Mouse (Mus musculus) frontal cortex, postnatal 25 days (tissue): ENCODE measurements around the gene Arfgap3.
"Not testable (repeated sequence)": the region's sequence is repeated elsewhere in the genome, so short reads cannot be mapped to it uniquely, and the experiment has no call there.

ENCODE experiments used
- DNase-seq, 2 experiments: peaks; one replicate each; pipeline ENCODE4 v3.0.0; 2022; ENCODE audit warnings: low spot score in 2 of 2

Arfgap3 gene

DNA sequence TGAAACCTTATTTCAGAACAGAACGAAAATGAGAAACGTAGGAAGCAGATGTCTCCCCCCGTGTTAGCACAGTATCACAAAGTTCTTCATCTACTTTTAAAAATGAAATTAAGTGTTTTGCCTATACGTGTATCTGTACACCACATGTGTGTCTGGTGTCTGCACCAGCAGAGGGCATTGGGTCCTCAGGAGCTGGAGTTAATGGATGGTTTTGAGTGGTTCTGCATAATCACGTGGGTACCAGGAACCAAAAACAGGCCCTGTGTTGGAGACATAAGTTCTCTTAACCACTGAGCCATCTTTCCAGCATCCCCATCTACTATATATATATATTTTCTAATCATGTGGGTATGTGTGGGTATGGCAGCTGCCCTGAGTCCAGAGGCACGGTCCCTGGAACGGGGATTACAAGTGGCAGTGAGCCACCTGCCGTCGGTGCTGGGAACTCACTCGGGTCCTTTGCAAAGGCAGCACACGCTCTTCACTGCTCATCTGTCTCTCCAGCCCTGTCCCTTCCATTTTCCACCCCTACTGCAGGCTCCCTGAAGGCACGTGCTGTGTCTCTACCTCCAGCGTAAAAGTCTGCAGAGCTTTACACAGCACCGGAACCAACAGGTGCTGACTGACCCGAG is 4.0 kb downstream of the Arfgap3 start:
- DNase-seq, result no peak

DNA sequence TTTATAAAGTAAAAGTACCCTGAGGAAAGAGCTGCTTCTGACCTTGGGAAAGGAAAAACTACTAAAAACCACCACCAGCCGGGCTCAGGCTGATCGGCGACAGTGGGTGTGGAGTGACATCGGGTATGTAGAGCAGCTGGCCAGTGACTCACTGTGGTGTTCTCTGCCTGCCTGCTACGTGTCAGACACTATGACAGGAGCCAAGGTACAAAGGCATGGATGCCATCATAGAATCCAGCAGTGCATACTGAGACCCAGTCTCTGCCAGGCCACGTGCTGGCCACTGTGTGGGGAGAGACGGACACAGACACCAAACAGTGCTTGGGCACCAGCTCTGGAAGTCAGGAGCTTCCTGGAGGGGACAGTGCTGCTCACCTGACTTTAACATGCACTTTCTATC is 5.1 kb downstream of the Arfgap3 start:
- no peak for DNase-seq

DNA sequence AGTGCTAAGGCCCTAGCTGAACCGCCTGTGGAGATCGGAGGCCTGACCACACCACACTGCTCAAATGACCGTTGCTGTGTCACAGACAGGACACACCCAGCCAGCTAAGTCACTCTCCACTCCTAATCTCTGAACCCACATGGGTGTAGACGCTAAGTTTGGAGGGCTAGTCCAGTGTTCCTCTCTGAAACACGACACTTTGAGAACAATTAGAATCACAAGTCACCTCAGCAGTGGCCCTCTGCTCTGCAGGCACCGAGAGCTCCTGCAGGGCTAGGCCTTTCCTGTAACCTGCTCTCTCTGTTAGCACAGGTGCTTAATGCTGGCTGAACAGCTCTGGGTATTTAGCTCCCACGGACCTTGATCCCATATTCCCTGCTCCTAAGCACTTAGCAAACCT is 5.9 kb downstream of the Arfgap3 start:
- no peak for DNase-seq

DNA sequence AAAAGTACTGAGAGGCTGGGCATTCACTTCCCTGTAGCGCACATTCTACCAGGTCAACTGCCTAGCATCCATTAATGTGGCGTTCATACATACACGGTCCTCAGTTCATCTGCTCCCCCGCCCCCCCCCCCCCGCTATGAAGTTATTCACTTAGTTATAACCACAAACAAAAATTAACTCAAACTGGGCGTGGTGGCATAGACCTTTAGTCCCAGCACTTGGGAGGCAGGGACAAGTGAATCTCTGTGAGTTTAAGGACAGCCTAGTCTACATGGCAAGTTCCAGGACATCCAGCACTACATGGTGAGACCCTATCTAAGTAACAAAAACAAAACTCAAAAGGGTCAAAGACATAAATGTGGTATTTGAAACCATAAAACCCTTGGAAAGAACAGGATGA is 11.1 kb downstream of the Arfgap3 start:
- no peak for DNase-seq

DNA sequence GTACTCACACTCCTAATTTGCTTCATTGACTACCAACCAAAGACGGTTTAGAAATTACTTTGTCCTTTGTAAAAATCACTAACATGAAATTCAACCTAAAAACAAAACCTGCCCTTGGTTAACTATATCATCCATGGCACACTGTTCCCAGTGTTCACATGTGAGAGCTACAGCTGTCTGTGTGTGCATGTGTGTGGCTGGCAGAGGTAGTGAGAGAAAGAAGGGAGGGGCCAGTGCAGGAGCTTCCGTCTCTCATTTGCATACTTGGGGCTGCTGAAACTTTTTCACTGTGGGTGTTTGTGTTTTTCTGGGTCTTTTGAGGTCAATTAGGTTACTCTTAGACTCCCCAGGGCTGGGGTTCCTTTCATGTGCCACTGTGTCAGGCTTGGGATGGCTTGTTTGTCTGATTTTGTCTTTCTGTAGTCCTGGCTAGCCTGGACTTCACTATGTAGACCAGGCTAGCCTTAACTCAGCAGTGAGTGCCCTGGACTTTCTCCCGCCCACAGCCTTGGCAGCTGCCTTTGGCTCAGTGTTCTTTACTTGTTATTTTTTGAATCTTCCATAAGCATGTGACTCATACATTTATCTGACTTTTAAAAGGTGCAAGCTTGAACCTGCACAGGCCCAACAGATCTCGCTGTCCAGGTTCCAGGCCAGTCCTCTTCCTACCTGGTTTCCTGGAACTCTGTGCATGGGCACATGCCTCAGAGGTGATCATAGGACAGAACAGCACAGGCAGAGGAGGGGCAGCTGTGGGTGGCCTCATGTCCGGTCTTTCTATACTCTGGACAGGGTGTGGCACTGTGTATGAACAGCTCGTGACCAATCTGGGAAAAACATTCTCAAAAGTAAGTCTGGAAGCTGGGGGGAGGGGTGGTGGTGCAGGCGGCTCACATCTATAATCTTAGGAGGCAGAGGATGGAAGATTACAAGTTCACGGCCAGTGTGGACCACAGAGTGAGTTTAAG is 11.9 kb downstream of the Arfgap3 start:
- DNase-seq, result no peak

DNA sequence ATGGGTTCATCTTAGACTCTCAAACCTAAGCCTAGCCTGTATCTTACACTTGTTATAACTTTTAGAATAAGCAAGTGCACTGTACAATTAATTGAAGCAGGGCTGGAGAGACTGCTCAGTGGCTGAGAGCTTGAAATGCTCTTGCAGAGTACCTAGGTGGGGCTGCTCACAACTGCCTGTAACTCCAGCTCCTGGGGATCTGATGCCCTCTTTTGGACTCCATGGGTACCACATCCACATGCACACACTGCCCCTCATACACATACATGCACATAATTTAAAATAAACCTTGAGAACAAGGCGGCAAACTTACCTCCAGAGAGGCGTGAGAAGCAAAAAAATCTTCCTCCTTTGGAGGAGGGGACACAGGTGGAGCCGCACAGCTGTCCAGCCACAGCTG is 17.7 kb downstream of the Arfgap3 start:
- DNase-seq, result no peak

DNA sequence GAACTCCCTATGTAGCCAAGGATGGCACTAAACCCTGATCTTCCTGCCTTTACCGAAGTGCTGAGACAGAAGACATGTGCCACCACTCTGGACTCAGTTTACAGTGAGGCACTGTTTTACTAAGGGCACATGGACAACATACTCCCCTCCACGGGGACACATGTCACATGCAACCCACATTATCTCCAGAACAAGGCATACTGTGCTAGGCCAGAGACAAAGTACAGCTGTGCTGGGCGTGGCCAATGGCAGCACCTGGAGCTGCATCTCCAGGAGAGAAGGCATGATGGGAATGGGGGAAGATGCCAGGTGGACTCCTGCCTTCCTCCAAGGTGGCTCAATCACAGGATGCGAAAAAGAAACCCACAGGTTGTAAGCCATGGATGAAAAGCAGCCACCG is 21.1 kb downstream of the Arfgap3 start:
- DNase-seq, result no peak

DNA sequence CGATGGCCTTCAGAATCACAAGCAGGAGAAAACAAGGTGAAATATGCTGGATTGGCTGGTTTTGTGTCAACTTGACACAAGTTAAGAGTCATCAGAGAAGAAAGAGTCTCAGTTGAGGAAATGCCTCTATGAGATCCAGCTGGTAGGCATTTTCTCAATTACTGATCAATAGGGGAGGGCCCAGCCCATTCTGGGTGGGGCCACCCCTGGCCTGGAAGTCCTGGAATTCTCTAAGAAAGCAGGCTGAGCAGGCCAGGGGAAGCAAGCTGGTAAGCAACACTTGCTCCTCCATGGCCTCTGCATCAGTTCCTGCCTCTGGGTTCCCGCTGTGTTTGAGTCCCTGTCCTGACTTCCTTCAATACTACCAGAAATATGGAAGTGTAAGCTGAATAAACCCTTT is 27.0 kb downstream of the Arfgap3 start:
- DNase-seq, result no peak

DNA sequence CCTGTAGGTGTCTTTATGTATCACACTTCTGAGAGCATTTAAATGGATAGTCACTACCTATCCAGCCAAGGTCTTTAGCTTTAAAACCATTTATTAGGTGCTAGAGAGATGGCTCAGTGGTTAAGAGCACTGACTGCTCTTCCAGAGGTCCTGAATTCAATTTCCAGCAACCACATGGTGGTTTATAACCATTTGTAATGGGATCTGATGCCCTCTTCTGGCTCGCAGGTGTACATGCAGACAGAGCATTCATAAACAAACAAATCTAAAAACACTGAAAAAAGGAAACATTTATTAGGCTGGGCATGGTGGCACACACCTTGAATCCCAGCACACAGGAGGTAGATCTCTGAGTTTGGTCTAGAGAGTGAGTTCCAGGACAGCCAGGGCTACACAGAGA is 35.1 kb downstream of the Arfgap3 start:
- DNase-seq, result no peak

DNA sequence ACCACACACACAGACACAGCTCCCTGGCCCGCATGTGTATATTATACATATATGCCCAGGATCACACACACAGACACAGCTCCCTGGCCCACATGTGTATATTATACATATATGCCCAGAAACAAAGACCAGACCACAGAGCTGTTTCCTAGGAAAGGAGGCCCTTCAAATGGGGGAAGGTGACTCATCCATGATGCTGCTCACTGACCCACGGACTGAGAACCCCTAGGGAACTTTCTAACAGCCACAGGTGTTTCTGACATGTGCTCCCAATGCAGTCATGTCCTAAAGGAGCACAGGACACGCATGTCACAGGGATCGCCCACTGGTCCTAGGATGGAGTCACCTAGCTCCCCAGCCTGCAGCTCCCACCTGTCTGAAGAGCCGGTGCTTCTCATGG is 40.2 kb downstream of the Arfgap3 start:
- DNase-seq, result no peak

DNA sequence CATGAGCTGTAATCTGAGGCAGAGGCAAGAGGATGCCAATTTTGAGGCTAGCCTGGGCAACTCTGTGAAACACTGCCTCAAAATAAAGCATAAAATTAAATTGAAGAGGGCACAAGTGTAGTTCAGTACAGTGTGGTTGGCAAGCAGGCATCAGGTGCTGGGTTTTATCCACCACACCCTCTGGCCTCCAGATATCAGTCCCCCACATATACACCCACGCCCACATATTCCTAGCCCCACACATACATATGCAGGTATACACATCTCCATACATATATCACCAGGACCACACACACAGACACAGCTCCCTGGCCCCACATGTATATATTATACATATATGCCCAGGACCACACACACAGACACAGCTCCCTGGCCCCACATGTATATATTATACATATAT is 41.3 kb downstream of the Arfgap3 start:
- not testable (repeated sequence) for DNase-seq

DNA sequence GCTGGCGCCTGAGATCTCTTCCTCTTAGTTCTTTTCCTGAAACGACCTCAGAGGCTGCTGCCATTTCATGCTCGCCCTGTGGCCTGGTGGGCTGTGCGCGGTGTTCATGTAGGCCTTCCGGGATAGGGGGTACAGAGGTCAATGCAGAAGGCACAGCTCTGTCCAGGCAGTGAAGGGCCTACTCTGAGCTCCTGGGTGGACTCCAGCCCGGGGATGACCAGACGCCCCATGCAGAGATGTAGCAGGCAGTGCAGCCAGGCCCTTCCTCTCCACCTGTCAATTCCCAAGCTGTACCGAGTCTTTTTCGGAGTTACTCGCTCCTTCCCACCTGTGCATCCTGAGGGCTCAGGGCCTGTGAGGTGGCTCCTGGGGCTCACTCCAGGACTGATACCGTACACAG is 43.9 kb downstream of the Arfgap3 start:
- DNase-seq, result no peak

DNA sequence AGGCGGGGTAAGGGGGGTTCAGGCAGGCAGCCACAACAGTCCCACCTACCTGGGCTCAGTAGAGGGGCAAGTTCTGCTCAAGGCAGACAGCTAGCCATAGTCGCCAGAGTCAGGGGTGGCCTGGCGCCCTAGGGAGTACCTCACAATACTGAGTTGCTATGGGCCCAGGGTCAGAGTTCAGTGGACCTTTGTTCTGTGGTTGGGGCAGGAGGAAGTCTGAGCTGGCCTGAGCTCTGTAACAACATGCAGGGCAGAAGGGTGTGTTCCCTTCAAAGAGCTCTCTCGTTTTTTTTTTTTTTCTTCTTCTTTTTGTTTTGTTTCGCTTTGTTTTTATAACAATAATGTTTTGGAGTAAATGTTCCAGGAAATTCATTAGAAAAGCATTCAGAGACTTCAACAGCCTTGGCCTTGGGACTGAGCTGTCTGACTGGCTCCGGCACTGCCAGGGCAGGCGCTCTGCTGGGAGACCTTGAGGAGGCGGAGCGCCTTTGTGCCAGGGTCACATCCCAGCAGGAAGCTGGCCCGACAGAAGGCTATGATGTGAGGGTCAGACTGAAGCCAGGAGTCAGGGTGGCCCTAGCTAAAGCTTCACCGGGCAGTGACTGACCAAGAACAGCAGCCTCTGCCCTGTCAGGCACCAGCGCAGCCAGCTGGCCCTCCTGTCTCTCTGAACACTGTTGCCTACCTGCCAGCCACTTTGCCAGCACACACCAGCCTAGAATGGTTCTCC is 44.7 kb downstream of the Arfgap3 start:
- no peak for DNase-seq

DNA sequence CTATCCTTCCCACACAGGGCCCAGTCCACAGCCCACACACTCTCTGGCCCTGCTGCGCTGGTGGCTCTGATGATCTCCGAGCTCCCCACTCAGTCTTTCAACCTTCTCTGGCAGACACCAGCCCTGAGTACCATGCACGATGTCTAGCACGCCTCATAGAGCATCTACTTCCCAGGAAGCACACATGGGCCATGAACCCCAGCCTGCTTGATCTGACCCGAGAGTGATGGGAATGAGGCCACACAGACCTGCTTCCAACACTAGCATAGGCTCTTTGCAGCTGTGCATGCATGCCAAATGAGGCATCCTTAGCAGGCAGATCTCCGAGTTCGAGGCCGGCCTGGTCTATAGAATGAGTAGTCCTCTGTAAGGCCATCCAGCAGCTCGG is 45.2 kb downstream of the Arfgap3 start:
- DNase-seq, result no peak

DNA sequence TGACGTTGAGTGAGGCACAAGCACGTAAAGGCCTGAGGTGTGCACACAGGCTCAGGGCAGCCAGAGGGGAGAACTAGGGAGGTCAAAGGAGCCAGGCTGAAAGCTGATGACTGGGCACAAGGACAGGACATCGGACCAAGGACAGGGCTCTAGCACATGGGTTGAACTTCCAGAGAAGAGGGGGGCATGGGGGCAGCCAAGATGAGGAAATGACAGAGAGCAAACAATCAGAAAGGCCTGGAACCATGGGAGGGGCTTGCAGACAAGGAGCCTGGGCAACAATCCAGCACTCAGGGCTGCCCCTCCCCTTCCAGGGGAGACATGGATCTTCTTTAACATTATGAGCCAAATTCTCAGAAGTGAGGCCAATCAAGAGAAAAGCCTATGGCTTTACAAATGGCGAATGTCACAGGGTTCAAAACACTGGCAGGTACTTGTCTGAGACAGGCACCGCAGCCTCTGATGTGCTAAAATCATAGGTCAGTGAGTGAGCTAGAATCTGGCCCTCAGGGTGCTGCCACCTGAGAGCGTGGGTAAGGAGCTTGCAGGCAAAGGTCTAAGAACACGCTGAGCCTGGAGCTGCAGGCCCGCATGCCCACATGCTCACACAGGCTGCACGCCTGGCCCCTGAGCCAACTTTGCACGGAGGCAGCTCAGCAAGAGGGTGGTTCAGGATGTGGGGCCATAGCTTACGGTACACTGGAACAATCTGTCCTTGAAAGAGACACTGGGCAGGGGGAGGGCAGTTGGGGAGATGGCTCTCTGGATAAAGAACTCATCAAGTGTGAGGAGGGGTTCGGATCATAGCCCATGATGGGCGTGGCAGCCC is 46.2 kb downstream of the Arfgap3 start:
- DNase-seq, result no peak

DNA sequence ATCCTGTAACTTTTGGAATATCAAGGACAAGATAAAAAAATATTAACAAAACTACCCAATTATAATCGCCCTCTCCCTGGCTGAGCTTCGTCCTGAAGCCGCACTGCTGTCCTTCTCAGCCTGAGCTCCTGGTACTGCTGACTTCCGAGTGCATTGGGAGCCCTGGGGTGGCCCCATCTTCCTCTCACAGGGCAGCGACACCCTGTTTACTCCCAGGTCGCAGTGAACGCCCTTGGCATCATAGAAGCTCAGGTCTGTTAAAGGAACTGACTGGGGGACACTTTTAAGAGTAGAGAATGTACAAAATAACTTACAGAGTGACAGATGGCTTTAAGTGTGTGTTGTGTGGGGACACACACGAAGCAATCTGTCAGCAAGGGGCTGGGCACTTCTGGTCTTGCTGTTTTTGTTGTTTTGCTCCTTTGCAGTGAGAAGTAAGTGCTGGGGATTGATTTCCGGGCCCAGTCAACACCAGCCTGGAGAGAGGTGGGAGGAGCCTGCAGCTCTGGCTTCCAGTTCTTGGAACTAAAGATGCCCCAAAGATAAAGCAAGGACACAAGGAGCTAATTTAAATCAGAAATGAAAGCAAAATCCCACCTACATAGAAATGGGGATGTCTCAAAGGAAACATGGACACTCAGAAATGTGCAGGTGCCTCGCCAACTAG is 50.0 kb downstream of the Arfgap3 start:
- DNase-seq, result no peak

DNA sequence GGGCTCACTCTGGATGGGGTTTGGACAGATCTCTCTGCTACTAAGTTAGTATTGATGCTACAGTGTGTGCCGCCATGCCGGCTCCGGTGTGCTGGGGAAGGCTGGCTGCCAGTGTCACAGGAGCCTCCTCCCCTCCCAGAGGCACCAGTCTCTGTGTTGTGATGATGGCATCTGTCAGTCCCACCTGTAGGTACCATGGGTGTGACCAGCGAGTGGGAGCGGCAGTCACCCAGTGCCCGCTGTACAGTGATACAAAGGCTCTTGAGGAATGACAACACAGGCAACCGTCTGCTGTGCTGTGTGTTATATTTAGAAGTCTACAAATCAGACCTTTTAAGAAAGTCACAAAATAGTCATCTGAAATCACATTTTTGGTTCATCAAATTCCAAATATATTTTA is 50.6 kb downstream of the Arfgap3 start:
- no peak for DNase-seq

DNA sequence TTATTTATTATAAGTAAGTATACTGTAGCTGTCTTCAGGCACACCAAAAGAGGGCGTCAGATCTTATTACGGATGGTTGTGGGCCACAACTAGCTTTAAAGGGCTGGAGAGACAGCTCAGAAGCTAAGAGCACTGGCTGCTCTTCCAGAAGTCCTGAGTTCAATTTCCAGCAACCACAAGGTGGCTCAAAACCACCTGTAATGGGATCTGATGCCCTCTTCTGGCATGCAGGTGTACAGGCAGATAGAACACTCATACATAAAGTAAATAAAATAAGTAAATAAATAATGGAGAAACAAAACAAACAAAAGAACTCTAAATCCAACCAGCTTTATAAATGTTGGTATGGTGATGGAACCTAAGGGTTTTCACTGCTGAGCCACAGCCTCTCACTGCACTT is 51.2 kb downstream of the Arfgap3 start:
- DNase-seq, result no peak

DNA sequence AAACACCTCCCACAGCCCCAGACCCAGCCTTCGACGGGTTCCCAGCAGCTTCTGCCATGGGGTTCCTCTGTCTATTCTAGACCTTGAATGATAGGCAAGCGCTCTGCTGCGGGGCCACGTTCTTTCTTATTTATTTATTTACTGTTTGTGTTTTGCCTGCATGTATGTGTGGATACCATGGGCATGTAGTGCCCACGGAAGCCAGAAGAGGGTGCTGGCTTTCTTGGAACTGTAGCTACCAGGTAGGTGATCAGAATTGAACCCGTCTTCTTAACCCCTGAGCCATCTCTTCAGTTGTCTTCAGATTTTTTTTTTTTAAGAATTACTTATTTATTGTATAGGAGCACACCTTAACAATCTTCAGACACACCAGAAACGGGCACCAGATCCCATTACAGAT is 51.7 kb downstream of the Arfgap3 start:
- DNase-seq, result no peak

DNA sequence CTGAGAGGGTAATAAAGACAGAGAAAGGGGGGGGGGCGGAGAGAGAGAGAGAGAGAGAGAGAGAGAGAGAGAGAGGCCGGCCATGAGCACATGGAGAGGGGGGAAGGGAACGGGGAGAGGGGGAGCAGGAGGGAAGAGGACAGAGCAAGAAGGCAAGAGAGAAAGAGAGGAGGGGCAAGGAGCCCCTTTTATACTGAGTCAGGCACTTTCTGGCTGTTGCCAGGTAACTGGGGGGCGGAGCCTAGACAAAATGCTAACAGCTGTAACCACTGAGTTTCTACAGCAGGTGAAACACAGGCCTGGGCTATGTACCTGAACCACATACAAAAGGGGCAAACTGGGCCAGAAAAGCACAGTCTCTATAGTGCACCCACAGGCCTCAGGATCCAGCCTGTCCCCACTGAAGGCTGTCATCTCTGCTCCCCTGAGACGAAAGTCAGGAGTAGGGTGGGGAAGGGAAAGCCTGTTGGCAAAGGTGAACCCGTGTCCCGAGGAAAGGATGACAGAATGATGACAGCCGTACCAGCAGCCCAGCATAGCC is 53.2 kb downstream of the Arfgap3 start:
- no peak for DNase-seq

DNA sequence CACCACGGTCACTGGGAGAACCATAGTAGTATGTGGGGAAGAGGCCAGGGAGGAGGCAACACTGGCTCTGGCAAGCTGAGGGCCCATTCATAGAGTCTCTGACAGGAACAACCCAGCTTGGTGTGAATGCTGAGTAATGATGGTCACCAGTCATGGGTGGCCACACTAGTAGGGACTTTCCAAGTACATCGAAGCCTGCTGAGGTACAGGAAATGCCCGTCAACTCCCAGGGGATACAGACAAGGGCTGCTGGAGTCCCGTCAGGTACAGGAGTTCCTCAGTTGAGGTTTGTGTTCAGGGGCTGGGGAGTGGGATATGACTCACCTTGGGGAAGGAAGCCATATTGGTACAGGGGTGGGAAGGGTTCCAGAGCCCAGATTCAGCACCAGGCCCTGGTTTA is 54.0 kb downstream of the Arfgap3 start:
- no peak for DNase-seq
